Mouse (Mus musculus) heart, embryonic 16.5 days (tissue): ENCODE measurements around the gene Amot. TPM values are rescaled to one million over a fixed set of nuclear protein-coding genes. Genes with fewer than 3 reads are reported as not detected.

ENCODE experiments used
- ATAC-seq: fragments of 200-750 bp; cut with Nextera tagmentation; replicated peaks from 2 replicates; pipeline ENCODE4 v1.8.0; 2017; ENCODE audit warnings: moderate number of reproducible peaks; ENCODE audit not compliant: insufficient read depth, low FRiP score; ENCODE audit errors: extremely low read depth
- H3K27ac ChIP-seq: fragments of 300-500 bp; sonication (generic); 2 replicates; pipeline ENCODE4 v1.5.1; 2014; ENCODE audit warnings: mild to moderate bottlenecking, low read length, control low read depth, moderate library complexity
- H3K27me3 ChIP-seq: fragments of 300-500 bp; sonication (generic); 2 replicates; pipeline ENCODE4 v1.6.1; 2014; ENCODE audit warnings: low read length, mixed read lengths; ENCODE audit not compliant: control insufficient read depth, insufficient read depth
- H3K36me3 ChIP-seq: fragments of 300-500 bp; sonication (generic); 2 replicates; pipeline ENCODE4 v1.6.1; 2014; ENCODE audit not compliant: control insufficient read depth, insufficient read depth
- H3K4me1 ChIP-seq: fragments of 300-500 bp; sonication (generic); 2 replicates; pipeline ENCODE4 v1.6.1; 2014; ENCODE audit warnings: low read length, mixed read lengths; ENCODE audit not compliant: control insufficient read depth, insufficient read depth
- H3K4me2 ChIP-seq: fragments of 300-500 bp; sonication (generic); 2 replicates; pipeline ENCODE4 v1.6.1; 2014; ENCODE audit warnings: low read depth, mild to moderate bottlenecking, control low read depth, low read length
- H3K4me3 ChIP-seq: fragments of 300-500 bp; sonication (generic); 2 replicates; pipeline ENCODE4 v1.5.1; 2014; ENCODE audit warnings: mild to moderate bottlenecking, control low read depth, low read length
- H3K9ac ChIP-seq: fragments of 300-500 bp; sonication (generic); 2 replicates; pipeline ENCODE4 v1.6.1; 2014; ENCODE audit warnings: low read length, control low read depth
- H3K9me3 ChIP-seq: fragments of 300-500 bp; sonication (generic); replicated peaks from 2 replicates; pipeline ENCODE4 v1.6.1; 2016; ENCODE audit warnings: low read length; ENCODE audit not compliant: control insufficient read depth
- WGBS: fragments of 180-500 bp; shearing (Covaris S2); extraction: QIAGEN DNeasy Blood & Tissue Kit; methylation state at CpG from one replicate; pipeline ENCODE4 v1.1.7; 2014; 5-methylcytosine and 5-hydroxymethylcytosine counted together
- polyA plus RNA-seq: library from polyadenylated mRNA; unstranded; fragments of >200 nt; fragmentation: Nextera tagmentation; extraction: Ambion mirVana; gene quantifications from 2 replicates; pipeline ENCODE4 v1.2.1, GENCODE M21; 2015

Gene Amot
- polyA plus RNA-seq, 1 experiment from 2014 or later = 4.5 TPM

DNA sequence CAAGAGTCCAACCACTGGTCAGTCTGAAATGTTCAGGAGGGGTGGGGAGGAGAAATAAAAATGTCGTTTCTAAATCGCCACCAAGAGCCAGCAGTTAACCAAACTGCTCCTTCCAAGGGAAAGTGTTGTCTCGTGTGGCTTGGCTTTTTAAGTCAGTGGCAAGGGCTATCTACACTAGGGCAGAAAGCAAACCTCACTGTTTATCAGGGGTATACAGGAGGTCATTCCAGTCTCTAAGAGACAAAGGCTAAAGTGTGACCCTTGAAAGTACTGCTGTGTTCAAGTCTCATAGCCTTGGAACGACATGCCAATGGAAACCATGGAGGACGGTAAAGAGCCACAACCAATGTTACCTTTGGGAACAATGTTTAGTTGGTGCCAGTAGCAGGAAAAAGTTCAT lies 15.0 kb downstream of the Amot start:
- no peak overlapping the region for H3K9ac ChIP-seq
- 80% methylated on average over 5 of the region's 5 CpGs for WGBS
- no peaks in the 10 kb centered on the region for H3K36me3 ChIP-seq
- H3K27me3 ChIP-seq = no peaks in the 10 kb centered on the region
- no peaks in the 10 kb centered on the region for H3K4me1 ChIP-seq
- no peak overlapping the region for H3K4me2 ChIP-seq
- H3K4me3 ChIP-seq = no peak overlapping the region
- ATAC-seq = no peak
- no peaks in the 10 kb centered on the region for H3K9me3 ChIP-seq
- no peak overlapping the region for H3K27ac ChIP-seq

DNA sequence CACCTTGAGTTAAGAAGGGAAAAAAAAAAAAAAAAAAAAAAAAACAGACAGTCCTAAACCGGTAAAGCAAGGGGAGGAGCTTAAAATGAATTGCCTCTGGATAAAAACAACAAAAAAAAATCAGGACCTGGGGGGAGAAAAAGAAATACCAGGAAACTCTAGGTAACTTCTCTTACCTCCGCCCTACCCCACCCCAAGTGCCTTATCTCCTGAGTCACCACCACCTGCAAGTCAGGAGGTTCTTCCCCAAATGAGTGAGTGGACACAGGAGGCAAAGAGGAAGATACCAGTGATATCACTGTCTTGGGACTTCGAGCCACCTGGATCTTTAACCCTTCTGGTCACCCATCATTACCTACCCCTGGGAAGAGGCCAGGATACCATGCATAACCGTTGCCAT lies 19.5 kb downstream of the Amot start:
- no peak overlapping the region for H3K9ac ChIP-seq
- no peak for ATAC-seq
- no peaks in the 10 kb centered on the region for H3K27me3 ChIP-seq
- H3K4me3 ChIP-seq = no peak overlapping the region
- no peaks in the 10 kb centered on the region for H3K4me1 ChIP-seq
- H3K9me3 ChIP-seq = no peaks in the 10 kb centered on the region
- H3K36me3 ChIP-seq = no peaks in the 10 kb centered on the region
- no peak overlapping the region for H3K27ac ChIP-seq
- no peak overlapping the region for H3K4me2 ChIP-seq
- 47% methylated on average over 4 of the region's 4 CpGs for WGBS

DNA sequence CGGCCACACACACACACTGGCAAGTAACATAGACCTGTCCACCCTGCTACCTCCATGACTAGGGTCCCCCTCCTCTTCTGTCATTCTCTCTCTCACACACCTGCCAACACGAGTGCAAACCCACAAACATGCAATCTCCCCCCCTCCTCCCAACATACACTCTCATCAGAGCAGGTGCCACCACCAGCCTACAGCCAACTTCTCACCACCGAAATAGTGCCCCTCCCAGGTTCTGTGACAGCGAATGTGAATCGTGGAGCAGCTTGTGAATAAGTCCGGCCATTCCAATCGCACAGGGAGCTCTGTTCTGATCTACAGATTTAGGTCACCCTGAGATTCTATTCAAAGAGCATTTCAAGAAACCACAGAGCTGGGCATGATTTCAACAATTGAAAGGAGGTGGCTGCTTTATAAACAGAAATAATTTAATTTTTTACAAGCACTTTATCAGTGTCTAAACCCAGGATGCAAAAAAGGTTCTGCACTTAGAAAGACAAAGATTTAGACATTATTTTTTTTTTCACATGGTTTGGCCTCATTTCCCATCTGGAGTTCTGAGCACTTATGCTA lies 21.4 kb downstream of the Amot start:
- Histone ChIP-seq H3K4me2 (no peak overlapping the region), H3K9ac (no peak overlapping the region), H3K4me3 (no peak overlapping the region), H3K9me3 (no peaks in the 10 kb centered on the region), H3K4me1 (no peaks in the 10 kb centered on the region), H3K27ac (no peak overlapping the region), H3K27me3 (no peaks in the 10 kb centered on the region), H3K36me3 (no peaks in the 10 kb centered on the region)
- ATAC-seq = no peak
- 69% methylated on average over 7 of the region's 7 CpGs for WGBS

DNA sequence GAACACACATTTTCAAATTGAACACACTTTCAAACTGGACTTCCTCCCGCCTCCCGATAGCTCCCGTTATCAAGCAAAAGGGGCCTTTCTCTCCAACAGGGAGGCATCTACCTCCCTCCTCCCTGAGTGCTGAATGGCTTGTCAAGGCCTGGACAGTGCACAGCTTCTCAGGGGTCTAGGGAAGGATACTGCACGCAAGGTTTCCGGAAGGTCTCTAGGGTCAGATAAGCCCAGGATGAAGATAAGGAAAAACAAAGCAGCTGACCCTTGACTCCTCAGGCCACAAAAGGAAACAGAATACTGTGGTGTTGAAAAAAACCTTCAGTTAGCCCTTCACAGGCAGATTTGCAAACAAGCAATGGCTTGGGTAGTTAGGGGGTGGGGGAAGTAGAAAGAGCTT lies 22.6 kb downstream of the Amot start:
- Histone ChIP-seq H3K36me3 (no peaks in the 10 kb centered on the region), H3K9ac (no peak overlapping the region), H3K27ac (no peak overlapping the region), H3K4me1 (no peaks in the 10 kb centered on the region), H3K4me3 (no peak overlapping the region), H3K9me3 (no peaks in the 10 kb centered on the region), H3K27me3 (no peaks in the 10 kb centered on the region), H3K4me2 (no peak overlapping the region)
- no peak for ATAC-seq
- WGBS = 34% methylated on average over 5 of the region's 5 CpGs

DNA sequence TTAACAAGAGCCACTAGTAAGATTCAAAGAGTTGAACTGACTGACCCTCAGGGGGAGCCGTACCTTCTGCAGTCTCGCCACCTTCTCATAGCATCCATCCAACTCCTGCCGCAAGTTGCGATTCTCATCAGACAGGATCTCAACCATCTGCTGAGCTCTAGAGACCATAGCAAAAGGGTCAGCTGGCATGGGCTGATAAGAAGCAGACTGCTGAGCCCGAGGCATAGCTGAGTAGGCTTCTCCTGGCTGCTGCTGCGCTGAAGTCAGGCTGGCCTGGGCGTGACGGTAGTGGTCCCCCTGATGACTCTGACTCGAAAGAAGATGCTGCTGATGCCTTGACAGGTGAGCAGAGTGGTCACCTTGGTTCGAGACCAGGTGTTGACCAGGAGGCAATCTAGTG lies 25.0 kb downstream of the Amot start:
- Histone ChIP-seq H3K27me3 (no peaks in the 10 kb centered on the region), H3K9ac (no peak overlapping the region), H3K27ac (no peak overlapping the region), H3K4me1 (no peaks in the 10 kb centered on the region), H3K9me3 (no peaks in the 10 kb centered on the region), H3K4me2 (no peak overlapping the region), H3K36me3 (peaks cover 3% of the 10 kb centered on the region; the same call in 1 of the 2 replicates), H3K4me3 (no peak overlapping the region)
- WGBS = 76% methylated on average over 10 of the region's 10 CpGs
- no peak for ATAC-seq

DNA sequence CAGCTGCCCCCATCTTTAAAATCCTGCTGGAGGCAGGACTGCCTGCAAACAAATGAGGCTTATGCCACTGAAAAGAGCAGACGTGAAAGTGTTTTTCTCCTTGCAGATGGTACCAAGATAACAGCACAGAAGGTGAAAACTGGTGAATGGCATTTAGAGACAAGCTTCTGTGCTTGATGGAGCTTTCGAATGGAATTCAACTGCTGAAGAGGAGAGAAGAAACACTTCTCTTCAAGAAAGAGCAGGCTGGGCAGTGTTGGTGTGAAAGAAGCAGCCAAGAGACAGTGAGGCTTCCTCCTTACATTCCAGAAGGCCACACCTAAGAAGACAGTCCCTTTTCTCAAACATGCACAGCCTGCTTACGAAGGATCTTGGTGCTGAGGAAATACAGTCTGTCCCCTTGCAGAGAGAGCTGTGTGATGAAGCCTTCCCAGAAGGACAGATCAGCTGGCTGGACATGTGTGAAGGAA lies 27.2 kb downstream of the Amot start:
- H3K9me3 ChIP-seq = no peaks in the 10 kb centered on the region
- no peaks in the 10 kb centered on the region for H3K4me1 ChIP-seq
- no peak overlapping the region for H3K9ac ChIP-seq
- WGBS = 60% methylated on average over 3 of the region's 3 CpGs
- no peak overlapping the region for H3K4me3 ChIP-seq
- H3K27ac ChIP-seq = no peak overlapping the region
- ATAC-seq = no peak
- no peaks in the 10 kb centered on the region for H3K27me3 ChIP-seq
- H3K36me3 ChIP-seq = peaks cover 3% of the 10 kb centered on the region; the same call in 1 of the 2 replicates
- H3K4me2 ChIP-seq = no peak overlapping the region

DNA sequence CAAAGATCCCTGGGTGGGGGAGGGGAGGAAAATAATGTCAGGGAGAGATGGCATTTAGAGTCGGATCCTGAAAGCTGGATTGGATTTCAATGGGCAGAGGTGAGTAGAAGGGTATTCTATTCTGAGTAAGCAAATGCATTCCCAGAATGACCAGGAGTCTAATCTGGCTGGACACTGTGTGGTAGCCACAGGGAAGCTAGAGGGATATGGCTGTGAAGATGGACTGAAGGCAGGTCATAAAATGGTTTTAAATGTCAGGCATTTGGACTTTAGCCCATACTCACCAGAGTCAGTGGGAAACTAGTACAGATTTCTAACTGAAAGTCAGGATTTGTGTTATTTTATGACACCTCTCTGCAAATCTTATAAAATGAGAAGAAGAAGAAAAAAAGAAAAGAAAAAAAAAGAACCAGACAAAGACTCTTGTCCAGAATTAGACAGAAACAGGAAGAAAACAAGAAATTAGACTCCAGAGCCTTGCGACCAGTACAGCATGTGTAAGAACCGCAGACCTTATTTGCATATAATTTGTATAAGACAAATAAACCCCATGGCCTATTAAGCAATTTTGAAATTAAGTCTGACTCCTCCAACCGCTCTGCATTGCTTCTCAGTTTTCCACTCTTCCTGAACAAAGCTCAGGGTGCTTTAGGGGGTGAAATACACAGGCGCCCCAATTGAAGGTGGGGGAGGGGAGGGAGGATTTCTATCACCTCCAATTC lies 27.8 kb downstream of the Amot start:
- no peak for ATAC-seq
- Histone ChIP-seq H3K9me3 (no peaks in the 10 kb centered on the region), H3K36me3 (peaks cover 3% of the 10 kb centered on the region; the same call in 1 of the 2 replicates), H3K4me2 (no peak overlapping the region), H3K9ac (no peak overlapping the region), H3K4me3 (no peak overlapping the region), H3K27me3 (no peaks in the 10 kb centered on the region), H3K27ac (no peak overlapping the region), H3K4me1 (no peaks in the 10 kb centered on the region)
- 81% methylated on average over 5 of the region's 5 CpGs for WGBS

DNA sequence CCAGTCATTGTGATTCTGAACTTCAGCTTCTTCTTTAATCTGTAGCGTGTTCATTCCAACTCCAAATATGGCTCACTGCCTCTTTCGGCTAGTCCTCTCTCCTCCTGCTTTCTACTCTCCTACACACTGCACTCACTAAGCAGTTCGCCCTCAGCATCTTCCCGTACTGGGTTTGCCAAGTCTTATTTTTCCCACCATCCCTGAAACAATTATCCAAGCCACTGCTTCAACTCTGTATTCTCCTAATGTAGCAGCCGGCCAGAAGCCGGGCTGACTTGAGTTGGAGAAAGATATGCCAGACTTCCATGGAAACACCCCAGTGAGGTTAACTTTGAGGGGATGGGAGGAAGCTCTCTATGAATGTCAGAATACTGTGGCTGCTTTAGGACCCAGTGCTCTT lies 36.7 kb downstream of the Amot start:
- WGBS = 85% methylated on average over 6 of the region's 6 CpGs
- Histone ChIP-seq H3K27me3 (no peaks in the 10 kb centered on the region), H3K36me3 (no peaks in the 10 kb centered on the region), H3K4me1 (no peaks in the 10 kb centered on the region), H3K27ac (no peak overlapping the region), H3K9me3 (no peaks in the 10 kb centered on the region), H3K4me3 (no peak overlapping the region), H3K9ac (no peak overlapping the region), H3K4me2 (no peak overlapping the region)
- no peak for ATAC-seq

DNA sequence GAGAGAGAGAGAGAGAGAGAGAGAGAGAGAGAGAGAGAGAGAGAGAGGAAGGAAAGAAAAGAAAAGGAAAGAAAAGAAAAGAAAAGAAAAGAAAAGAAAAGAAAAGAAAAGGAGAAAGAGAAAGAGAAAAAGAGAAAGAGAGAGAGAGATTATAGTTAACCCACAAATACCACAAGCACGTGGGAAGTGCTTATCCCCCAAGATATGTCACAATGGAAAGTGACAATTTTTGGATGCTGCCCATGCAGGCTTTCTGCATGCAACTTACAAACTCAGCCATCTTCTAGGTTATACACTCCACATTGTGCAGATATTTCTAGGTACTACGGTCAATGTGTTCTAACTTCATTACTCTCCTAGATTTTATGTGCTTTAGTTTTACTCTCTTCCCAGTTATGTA lies 41.5 kb downstream of the Amot start:
- ATAC-seq = no peak
- 58% methylated on average over 2 of the region's 2 CpGs for WGBS
- Histone ChIP-seq H3K27me3 (no peaks in the 10 kb centered on the region), H3K9me3 (no peaks in the 10 kb centered on the region), H3K4me3 (no peak overlapping the region), H3K27ac (no peak overlapping the region), H3K36me3 (no peaks in the 10 kb centered on the region), H3K4me1 (no peaks in the 10 kb centered on the region), H3K9ac (no peak overlapping the region), H3K4me2 (no peak overlapping the region)
